Mouse (Mus musculus) stomach, embryonic 16.5 days (tissue): ENCODE results near the gene Mum1l1. TPM values are rescaled to one million over a fixed set of nuclear protein-coding genes. Genes with fewer than 3 reads are reported as not detected.
"Not testable (repeated sequence)": the region's sequence is repeated elsewhere in the genome, so short reads cannot be mapped to it uniquely, and the experiment has no call there.

Experiments
- ATAC-seq: fragments of 200-750 bp; cut with Nextera tagmentation; 2 replicates; pipeline ENCODE4 v1.8.0; 2017; ENCODE audit warnings: moderate number of reproducible peaks, moderate TSS enrichment; ENCODE audit not compliant: insufficient read depth, low FRiP score
- H3K27ac ChIP-seq: fragments of 300-500 bp; sonication (generic); 2 replicates; pipeline ENCODE4 v1.5.1; 2014; ENCODE audit warnings: low read length
- H3K27me3 ChIP-seq: fragments of 300-500 bp; sonication (generic); 2 replicates; pipeline ENCODE4 v1.6.1; 2014; ENCODE audit warnings: low read length, control low read depth, mixed read lengths; ENCODE audit not compliant: control insufficient read depth, insufficient read depth
- H3K36me3 ChIP-seq: fragments of 300-500 bp; sonication (generic); 2 replicates; pipeline ENCODE4 v1.6.1; 2014; ENCODE audit warnings: low read length; ENCODE audit not compliant: control insufficient read depth, insufficient read depth
- H3K4me1 ChIP-seq: fragments of 300-500 bp; sonication (generic); 2 replicates; pipeline ENCODE4 v1.6.1; 2014; ENCODE audit warnings: low read length, control low read depth, mixed read lengths; ENCODE audit not compliant: control insufficient read depth, insufficient read depth
- H3K4me2 ChIP-seq: fragments of 300-500 bp; sonication (generic); 2 replicates; pipeline ENCODE4 v1.6.1; 2014; ENCODE audit warnings: low read depth, low read length, mixed read lengths
- H3K4me3 ChIP-seq: fragments of 300-500 bp; sonication (generic); replicated peaks from 2 replicates; pipeline ENCODE4 v1.5.1; 2014; ENCODE audit warnings: mild to moderate bottlenecking, low read length
- H3K9ac ChIP-seq: fragments of 300-500 bp; sonication (generic); 2 replicates; pipeline ENCODE4 v1.6.1; 2014; ENCODE audit warnings: low read length
- H3K9me3 ChIP-seq: fragments of 300-500 bp; sonication (generic); replicated peaks from 2 replicates; pipeline ENCODE4 v1.6.1; 2016; ENCODE audit warnings: low read length, control low read depth; ENCODE audit not compliant: control insufficient read depth
- WGBS: fragments of 180-500 bp; shearing (Covaris S2); extraction: QIAGEN DNeasy Blood & Tissue Kit; methylation state at CpG from one replicate; pipeline ENCODE4 v1.1.7; 2014; 5-methylcytosine and 5-hydroxymethylcytosine counted together
- polyA plus RNA-seq: library from polyadenylated mRNA; unstranded; fragments of >200 nt; fragmentation: Nextera tagmentation; extraction: Ambion mirVana; gene quantifications from 2 replicates; pipeline ENCODE4 v1.2.1, GENCODE M21; 2015

Mum1l1 gene
- polyA plus RNA-seq, result 15.8 and 16.8 TPM in 2 replicates

DNA sequence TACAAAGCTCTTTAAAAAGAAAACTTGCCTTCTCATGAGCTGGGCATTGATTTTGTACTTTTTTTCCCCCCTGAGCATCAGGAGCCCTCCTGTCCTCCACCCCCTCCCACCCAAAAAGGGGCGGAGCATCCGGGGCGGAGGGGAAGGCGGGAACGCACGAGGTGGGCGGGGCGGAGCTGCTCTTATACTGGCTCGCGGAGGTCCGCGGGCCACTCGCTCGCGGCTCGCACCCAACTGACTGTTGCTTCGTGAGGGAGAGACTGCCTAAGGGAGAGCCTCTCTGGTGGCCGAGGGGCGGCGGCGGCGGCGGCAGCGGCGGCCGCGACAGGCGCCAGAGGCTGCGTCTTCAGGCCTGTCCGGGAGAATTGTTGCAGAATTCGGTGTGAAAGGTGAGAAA is at the start of gene Mum1l1:
TSS of gene Mum1l1 (plus strand) at position 214 of the 397 bp plus-strand sequence.
- Histone ChIP-seq H3K9ac (peak within 1 kb of the TSS; percentile 68), H3K4me3 (peak within 1 kb of the TSS; percentile 56), H3K27ac (no peak within 1 kb of the TSS), H3K27me3 (no peaks in the 10 kb centered on the region; the same call in 1 of the 2 replicates), H3K4me2 (peak within 1 kb of the TSS; percentile 59), H3K9me3 (no peaks in the 10 kb centered on the region), H3K36me3 (no peaks in the 10 kb centered on the region), H3K4me1 (no peaks in the 10 kb centered on the region)
- WGBS, result 7% methylated on average over 29 of the region's 31 CpGs
- ATAC-seq, result peak; percentile 91

DNA sequence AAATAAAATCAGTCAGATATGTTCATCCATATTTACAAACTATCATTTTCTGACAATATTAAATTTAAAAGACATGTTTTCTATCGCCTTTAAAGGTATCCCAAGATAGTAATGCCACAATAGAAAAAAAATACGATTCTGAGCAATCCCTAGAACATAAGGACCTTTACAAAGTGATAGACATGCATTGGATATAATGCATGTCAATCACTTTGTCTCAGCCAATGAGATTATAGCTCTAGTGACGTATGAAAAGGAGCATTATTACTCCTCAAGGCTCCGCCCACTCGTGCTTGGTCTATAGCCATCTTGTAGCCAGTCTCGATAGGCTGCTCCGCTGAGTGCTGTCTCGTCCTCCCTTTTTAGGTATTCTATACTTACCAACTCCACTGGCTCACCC is 30.9 kb upstream of the Mum1l1 start, which contains the start of gene 4933428M09Rik:
TSS of gene 4933428M09Rik (plus strand) at position 301 of the 400 bp plus-strand sequence.
- Histone ChIP-seq H3K9me3 (no peaks in the 10 kb centered on the region), H3K4me2 (no peak within 1 kb of the TSS), H3K27ac (no peak within 1 kb of the TSS), H3K36me3 (no peaks in the 10 kb centered on the region), H3K4me1 (no peaks in the 10 kb centered on the region), H3K4me3 (no peak within 1 kb of the TSS), H3K9ac (no peak within 1 kb of the TSS), H3K27me3 (no peaks in the 10 kb centered on the region; the same call in 1 of the 2 replicates)
- 90% methylated on average over 8 of the region's 8 CpGs for WGBS
- no peak for ATAC-seq

DNA sequence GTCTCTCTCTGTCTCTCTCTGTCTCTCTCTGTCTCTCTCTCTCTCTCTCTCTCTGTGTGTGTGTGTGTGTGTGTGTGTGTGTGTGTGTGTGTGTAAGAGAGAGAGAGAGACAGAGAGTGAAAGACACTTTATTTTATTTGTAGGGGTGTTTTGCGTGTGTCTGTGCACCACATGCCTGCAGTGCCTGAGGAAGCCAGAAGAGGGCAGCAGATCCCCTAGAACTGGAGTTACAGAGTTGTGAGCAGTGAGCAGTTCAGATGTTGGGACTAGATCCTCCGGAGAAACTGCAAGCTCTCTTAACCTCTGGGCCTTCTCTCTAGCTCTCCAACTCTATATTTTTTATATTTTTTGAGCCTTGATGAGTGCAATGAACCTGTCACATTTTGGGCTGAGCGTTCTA is 18.3 kb upstream of the Mum1l1 start:
- not testable (repeated sequence) for H3K27me3 ChIP-seq, H3K36me3 ChIP-seq, H3K4me3 ChIP-seq, H3K9me3 ChIP-seq, ATAC-seq, H3K27ac ChIP-seq, H3K4me2 ChIP-seq, H3K9ac ChIP-seq, H3K4me1 ChIP-seq
- 85% methylated on average over 3 of the region's 3 CpGs for WGBS

DNA sequence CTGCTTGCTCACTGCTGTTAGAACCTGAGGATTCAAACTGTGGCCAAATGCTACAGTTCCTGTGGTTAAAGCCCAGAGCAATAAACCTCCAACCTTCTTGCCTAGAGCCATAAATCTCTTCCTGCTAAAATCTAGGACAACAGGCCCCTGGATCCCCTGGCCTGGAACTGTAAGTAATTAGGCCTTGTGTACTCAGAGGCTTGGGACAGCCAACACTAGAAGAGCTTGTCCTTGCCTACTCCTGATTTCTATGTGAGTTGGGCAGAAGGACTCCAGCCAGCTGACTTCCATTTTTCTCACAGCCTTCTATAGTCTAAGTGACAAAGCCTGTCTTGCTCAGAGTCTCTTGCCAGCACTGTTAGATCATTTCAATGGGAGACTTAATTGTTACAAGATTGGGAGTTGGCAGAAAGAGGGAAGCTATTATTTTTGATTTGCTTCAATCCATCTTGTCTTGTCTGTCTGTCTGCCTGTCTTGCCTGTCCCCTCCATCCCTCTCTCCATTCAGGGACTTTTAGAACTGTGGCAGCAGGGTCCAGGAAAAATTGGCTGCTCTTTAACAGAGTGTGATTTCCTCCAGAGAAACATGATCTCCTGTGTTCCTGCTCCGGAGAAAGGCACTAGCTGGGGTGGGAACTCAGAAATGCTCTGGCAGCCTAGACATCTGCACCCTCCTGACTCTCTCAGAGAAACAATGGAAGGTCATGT is 15.1 kb upstream of the Mum1l1 start:
- Histone ChIP-seq H3K9me3 (no peaks in the 10 kb centered on the region), H3K27ac (no peak overlapping the region), H3K4me3 (no peak overlapping the region), H3K4me2 (no peak overlapping the region), H3K27me3 (no peaks in the 10 kb centered on the region), H3K9ac (no peak overlapping the region), H3K36me3 (no peaks in the 10 kb centered on the region), H3K4me1 (no peaks in the 10 kb centered on the region)
- WGBS, result 40% methylated on average over 1 of the region's 1 CpGs
- no peak for ATAC-seq

DNA sequence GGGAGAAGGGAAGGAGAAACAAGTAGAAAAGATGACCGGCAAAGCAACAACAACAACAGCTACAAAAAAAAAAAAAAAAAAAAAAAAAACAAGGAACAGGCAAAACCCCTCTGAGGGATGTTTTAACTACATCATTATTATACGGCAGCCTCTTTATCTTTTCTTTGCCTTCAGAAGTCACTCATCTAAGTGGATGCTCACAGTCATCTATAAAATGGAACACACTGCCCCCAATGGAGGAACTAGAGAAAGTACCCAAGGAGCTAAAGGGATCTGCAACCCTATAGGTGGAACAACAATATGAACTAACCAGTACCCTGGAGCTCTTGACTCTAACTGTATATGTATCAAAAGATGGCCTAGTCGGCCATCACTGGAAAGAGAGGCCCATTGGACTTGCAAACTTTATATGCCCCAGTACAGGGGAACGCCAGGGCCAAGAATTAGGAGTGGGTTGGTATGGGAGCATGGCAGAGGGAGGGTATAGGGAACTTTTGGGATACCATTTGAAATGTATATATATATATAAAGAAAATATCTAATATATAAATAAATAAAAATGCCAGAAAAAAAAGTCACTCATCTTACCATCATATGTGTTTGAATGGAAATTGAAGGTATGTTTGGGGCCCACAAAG is 532 bp upstream of the Mum1l1 start:
- Histone ChIP-seq H3K4me2 (peak overlapping the region; percentile 59), H3K4me3 (peak overlapping the region; percentile 56; the same call in 1 of the 2 replicates)
- H3K9me3 ChIP-seq, ATAC-seq, H3K9ac ChIP-seq, H3K4me1 ChIP-seq, H3K27ac ChIP-seq, H3K36me3 ChIP-seq, H3K27me3 ChIP-seq: not testable (repeated sequence)
- WGBS, result 81% methylated on average over 4 of the region's 4 CpGs

DNA sequence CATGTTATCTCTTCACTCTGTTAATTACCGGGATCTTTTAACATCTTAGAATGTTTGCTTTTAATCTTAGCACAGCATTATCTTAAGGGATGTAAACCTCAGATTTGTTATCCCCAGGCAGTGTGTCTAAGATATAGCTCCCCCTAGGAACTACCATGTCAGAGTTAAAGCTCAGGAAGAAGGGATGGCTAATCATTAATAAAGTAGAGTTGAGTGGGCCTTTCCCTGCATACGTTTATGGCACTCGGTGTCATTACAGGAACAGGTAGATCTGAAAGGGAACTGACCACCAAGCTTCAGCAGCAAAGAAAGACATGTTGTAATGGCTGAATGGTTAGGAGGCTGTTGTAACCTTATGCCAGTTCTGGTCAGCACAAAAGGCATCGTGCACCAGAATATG is 4.9 kb downstream of the Mum1l1 start:
- no peak overlapping the region for H3K9ac ChIP-seq
- no peak for ATAC-seq
- WGBS, result 56% methylated on average over 4 of the region's 4 CpGs

DNA sequence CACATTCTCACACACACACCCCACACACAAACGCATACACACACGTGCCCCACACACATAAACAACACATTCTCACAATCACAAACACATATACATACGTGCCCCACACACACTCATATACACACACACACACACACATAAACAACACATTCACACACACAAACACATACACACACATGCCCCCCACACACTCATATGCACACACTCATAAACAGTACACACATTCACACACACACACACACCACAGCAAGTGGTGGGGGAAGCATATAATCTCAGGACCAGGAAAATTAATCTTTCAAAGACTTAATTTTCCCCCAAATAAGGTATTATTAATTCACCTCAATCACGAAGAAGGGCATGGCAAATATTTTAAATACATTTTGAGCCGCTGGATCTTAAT is 6.6 kb downstream of the Mum1l1 start:
- no peaks in the 10 kb centered on the region for H3K4me1 ChIP-seq
- no peaks in the 10 kb centered on the region for H3K9me3 ChIP-seq
- H3K27me3 ChIP-seq, result no peaks in the 10 kb centered on the region; the same call in 1 of the 2 replicates
- ATAC-seq, result no peak
- no peak overlapping the region for H3K27ac ChIP-seq
- no peaks in the 10 kb centered on the region for H3K36me3 ChIP-seq
- no peak overlapping the region for H3K9ac ChIP-seq
- no peak overlapping the region; the same call in 1 of the 2 replicates for H3K4me2 ChIP-seq
- peak overlapping the region; percentile 44 for H3K4me3 ChIP-seq
- 63% methylated on average over 5 of the region's 5 CpGs for WGBS

More for the DNA sequence above, 4.9 kb downstream of the Mum1l1 start:
- no peaks in the 10 kb centered on the region for H3K4me1 ChIP-seq
- H3K4me2 ChIP-seq, result no peak overlapping the region
- H3K9me3 ChIP-seq, result no peaks in the 10 kb centered on the region
- H3K27me3 ChIP-seq, result no peaks in the 10 kb centered on the region; the same call in 1 of the 2 replicates
- H3K27ac ChIP-seq, result no peak overlapping the region
- H3K36me3 ChIP-seq, result no peaks in the 10 kb centered on the region
- H3K4me3 ChIP-seq, result no peak overlapping the region

DNA sequence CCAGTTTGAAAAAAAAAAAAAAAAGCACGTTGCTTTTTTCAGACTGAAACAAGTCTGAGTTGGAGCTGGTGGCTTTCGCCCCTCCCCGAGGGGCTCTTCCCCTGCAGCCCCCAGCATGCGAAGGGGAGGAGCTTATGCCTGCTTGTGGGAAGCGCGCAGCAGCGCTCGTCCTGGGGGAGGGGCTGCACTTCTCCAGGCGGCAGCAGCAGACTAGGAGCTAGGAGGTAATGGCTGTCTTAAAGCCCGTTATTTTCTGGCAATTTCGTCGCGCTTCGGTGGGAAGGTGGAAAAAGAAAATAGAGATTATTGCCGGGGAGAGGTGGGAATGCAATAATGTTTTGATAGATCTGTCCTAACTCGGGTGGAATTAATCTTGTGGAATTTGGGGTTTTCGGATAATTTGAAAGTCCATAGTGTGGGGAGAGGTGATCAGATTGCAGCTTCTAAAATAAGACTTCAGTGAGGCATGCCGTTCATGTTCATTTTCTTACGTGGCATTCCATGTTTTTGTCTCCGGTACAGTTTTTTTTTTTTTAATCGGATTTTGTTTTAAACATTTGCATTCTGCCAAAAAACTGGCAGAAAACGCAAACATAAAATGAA is 7.2 kb downstream of the Mum1l1 start:
- ATAC-seq, result peak; percentile 85
- Histone ChIP-seq H3K9me3 (no peaks in the 10 kb centered on the region), H3K4me2 (peak overlapping the region; percentile 46), H3K36me3 (no peaks in the 10 kb centered on the region), H3K4me3 (peak overlapping the region; percentile 44), H3K4me1 (no peaks in the 10 kb centered on the region), H3K27me3 (no peaks in the 10 kb centered on the region; the same call in 1 of the 2 replicates), H3K27ac (no peak overlapping the region), H3K9ac (peak overlapping the region; percentile 55)
- 17% methylated on average over 22 of the region's 22 CpGs for WGBS

DNA sequence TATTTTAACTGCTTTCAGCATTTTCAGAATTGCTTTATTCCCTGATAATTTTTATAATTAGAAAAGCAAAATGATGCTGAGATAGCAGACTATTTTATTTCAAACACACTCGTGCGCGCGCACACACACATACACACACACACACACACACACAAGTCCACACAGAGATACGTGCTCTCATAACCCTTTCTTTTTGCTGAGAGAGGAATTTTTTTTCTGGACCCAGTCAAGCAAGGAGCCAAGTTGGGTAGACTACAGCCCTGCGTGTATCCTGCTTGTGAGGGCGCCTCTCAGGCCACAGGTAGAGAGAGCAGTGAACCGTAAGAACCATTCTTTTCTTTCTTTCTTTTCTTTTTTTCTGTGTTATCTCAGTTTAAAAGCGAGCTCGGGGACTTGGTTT is 7.9 kb downstream of the Mum1l1 start:
- H3K9me3 ChIP-seq, result no peaks in the 10 kb centered on the region
- 52% methylated on average over 10 of the region's 10 CpGs for whole genome bisulfite sequencing
- H3K27me3 ChIP-seq, result no peaks in the 10 kb centered on the region; the same call in 1 of the 2 replicates
- no peak overlapping the region for H3K27ac ChIP-seq
- peak overlapping the region; percentile 46 for H3K4me2 ChIP-seq
- no peaks in the 10 kb centered on the region for H3K4me1 ChIP-seq
- no peak for ATAC-seq
- peak overlapping the region; percentile 44 for H3K4me3 ChIP-seq
- H3K36me3 ChIP-seq, result no peaks in the 10 kb centered on the region
- no peak overlapping the region for H3K9ac ChIP-seq
